Mouse (Mus musculus) granulocyte monocyte progenitor cell, adult 5-6 weeks (primary cell): Measurements from ENCODE around the gene Gm47283. TPM values are rescaled to one million over a fixed set of nuclear protein-coding genes. Genes with fewer than 3 reads are reported as not detected.

Experiments used
- total RNA-seq, 2 experiments: library from RNA; stranded (forward) in 1 of 2; stranded (reverse) in 1 of 2; fragments of 200-712, 200-1000 nt in 1 of 2; fragments of >200 nt in 1 of 2; fragmentation: Nextera tagmentation in 1 of 2; gene quantifications; 2 replicates each; pipeline ENCODE4 v1.2.3; 2014 to 2017

Gm47283 gene
- total RNA-seq, 2 experiments from 2014 or later = not detected

Other genes starting within 250 kb of the Gm47283 start
- gene Gm21860, start 29.9 kb upstream of the Gm47283 start, total RNA-seq (2014; fragmentation: Nextera tagmentation) = not detected in 2 replicates
- not detected in 2 replicates for gene Gm21860, start 29.9 kb upstream of the Gm47283 start, total RNA-seq (2017)
- not detected in 2 replicates for gene Gm21748, start 54.4 kb downstream of the Gm47283 start, total RNA-seq (2014; fragmentation: Nextera tagmentation)
- gene Gm21748, start 54.4 kb downstream of the Gm47283 start, total RNA-seq (2017) = not detected in 2 replicates